Mouse (Mus musculus): Measurements from ENCODE around the gene 4931422A03Rik.

- no peak for TF ChIP-seq CTCF (IDR thresholded peaks at IDR 0.05; ENCODE audit: low read depth, low read length)
- TF ChIP-seq POLR2A (IDR thresholded peaks at IDR 0.05; ENCODE audit: extremely low read depth, insufficient read depth, low read length): no peak
Measured at GRCm38 (mm10) chr2:103917375-103917774, 110.8 kb downstream of the 4931422A03Rik start.
